15 mouse cellular contexts compared by ENCODE assay signal in genomic region chr5:111046841-111047476, GRCm38 (mm10).
A peak's percentile ranks its signal among the peaks of the same experiment; 100 is the strongest.
DNase-seq lines count a peak whose midpoint lies in the region; ATAC-seq and TF ChIP-seq lines count a peak whose summit lies in the region.
"Had no signal": no experiment of that assay in that cellular context is flagged by ENCODE, and none has a peak within 500 bp of the region (broad histone marks: within the 10 kb centered on the region; RNA-seq: fewer than 3 reads in every experiment).

No protein-coding gene starts in this region.

- peak overlapping the region; percentile 23 for H3K4me2 ChIP-seq in forebrain, embryonic 14.5 days (ENCODE audit: low read length)
- peak overlapping the region; percentile 24; the same call in 1 of the 2 replicates for H3K4me2 ChIP-seq in intestine, postnatal 0 days (replicated peaks; ENCODE audit: low read depth)

- DNase-seq in lung, adult 2 months: no peak
- DNase-seq in lung, postnatal 36 days: no peak
- peak; percentile 86 for DNase-seq in brain, embryonic 14.5 days (ENCODE audit: low read depth)
- DNase-seq in forebrain, embryonic 14.5 days (ENCODE audit: low spot score): peak; percentile 76
- no peak for DNase-seq in liver
- DNase-seq in embryo, embryonic 11 days: no peak
- no peak for DNase-seq in layer of hippocampus, adult 11-12 months (ENCODE audit: low spot score)
- DNase-seq: kidney, adult 9 months; left cerebral cortex, postnatal 4 days; spleen, adult 18-20 months; thymus, adult 18-20 months had no signal

- ATAC-seq in forebrain, embryonic 14.5 days: peak; percentile 45; the same call in 1 of the 2 replicates
- no peak for ATAC-seq in intestine, postnatal 0 days

- no peak for TF ChIP-seq CTCF in lung, adult 2 months (IDR thresholded peaks at IDR 0.05; ENCODE audit: insufficient read depth, low read length)
- no peak for TF ChIP-seq CTCF in brain, embryonic 14.5 days (IDR thresholded peaks at IDR 0.05; ENCODE audit: borderline replicate concordance, extremely low read depth, insufficient read depth, insufficient read length)
- no peak for TF ChIP-seq CTCF in intestine, postnatal 0 days (IDR thresholded peaks at IDR 0.05; ENCODE audit: low read depth)

- no peak for TF ChIP-seq POLR2A in lung, adult 2 months (IDR thresholded peaks at IDR 0.05; ENCODE audit: borderline replicate concordance, extremely low read depth, low read depth, low read length)
- TF ChIP-seq POLR2A in brain, embryonic 14.5 days (IDR thresholded peaks at IDR 0.05; ENCODE audit: borderline replicate concordance, extremely low read depth, insufficient read depth, insufficient read length, poor library complexity, severe bottlenecking): no peak

- no peaks in the 10 kb centered on the region for H3K27me3 ChIP-seq in forebrain, embryonic 14.5 days (replicated peaks; ENCODE audit: control insufficient read depth, insufficient read depth, low read length)
- H3K27me3 ChIP-seq in intestine, postnatal 0 days (replicated peaks; ENCODE audit: control insufficient read depth, insufficient read depth, low read length): no peaks in the 10 kb centered on the region
- H3K27me3 ChIP-seq: CH12.LX had no signal

- no peaks in the 10 kb centered on the region for H3K9me3 ChIP-seq in forebrain, embryonic 14.5 days (replicated peaks; ENCODE audit: control insufficient read depth, low read length)
- no peaks in the 10 kb centered on the region for H3K9me3 ChIP-seq in intestine, postnatal 0 days (ENCODE audit: control insufficient read depth)

- peaks cover 43% of the 10 kb centered on the region for H3K4me1 ChIP-seq in lung, adult 2 months (ENCODE audit: control insufficient read depth, insufficient read depth, low read length)
- H3K4me1 ChIP-seq in forebrain, embryonic 14.5 days (ENCODE audit: control insufficient read depth, insufficient read depth, low read length): peaks cover 54% of the 10 kb centered on the region
- peaks cover 7% of the 10 kb centered on the region; the same call in 1 of the 2 replicates for H3K4me1 ChIP-seq in intestine, postnatal 0 days (replicated peaks; ENCODE audit: control insufficient read depth, insufficient read depth, low read length)

- H3K27ac ChIP-seq in forebrain, embryonic 14.5 days (ENCODE audit: low read depth, low read length): peak overlapping the region; percentile 72
- no peak overlapping the region for H3K27ac ChIP-seq in intestine, postnatal 0 days (ENCODE audit: low read depth, low read length)
- H3K27ac ChIP-seq: macrophage had no signal

- WGBS in lung, adult 2 months: 42% methylated on average over 14 of the region's 14 CpGs
- WGBS in forebrain, embryonic 14.5 days: 16% methylated on average over 14 of the region's 14 CpGs
- WGBS in intestine, postnatal 0 days: 50% methylated on average over 14 of the region's 14 CpGs

- H3K4me3 ChIP-seq in lung, adult 2 months (replicated peaks; ENCODE audit: extremely low read depth, low read depth, low read length): peak overlapping the region; percentile 37
- no peak overlapping the region for H3K4me3 ChIP-seq in forebrain, embryonic 14.5 days (ENCODE audit: low read depth, low read length)
- H3K4me3 ChIP-seq in intestine, postnatal 0 days (ENCODE audit: low read depth, low read length): no peak overlapping the region
- H3K4me3 ChIP-seq: myocyte had no signal

- no peak overlapping the region; the same call in 1 of the 2 replicates for H3K9ac ChIP-seq in forebrain, embryonic 14.5 days (ENCODE audit: low read length)
- no peak overlapping the region for H3K9ac ChIP-seq in intestine, postnatal 0 days (ENCODE audit: low read depth, low read length)

- H3K36me3 ChIP-seq in forebrain, embryonic 14.5 days (ENCODE audit: control insufficient read depth, insufficient read depth, low read length): no peaks in the 10 kb centered on the region
- no peaks in the 10 kb centered on the region for H3K36me3 ChIP-seq in intestine, postnatal 0 days (ENCODE audit: control insufficient read depth, insufficient read depth)

Comparison
In these comparisons a context has a peak if more than half of its experiments do, and no peak if none do; other contexts are left out.
1. DNase-seq: peak in brain, embryonic 14.5 days (single experiment) and forebrain, embryonic 14.5 days (single experiment); none in lung, adult 2 months (single experiment), lung, postnatal 36 days (single experiment), liver (single experiment), embryo, embryonic 11 days (single experiment) and layer of hippocampus, adult 11-12 months (single experiment).